16 mouse cellular contexts compared by ENCODE assay signal in the genomic region with DNA sequence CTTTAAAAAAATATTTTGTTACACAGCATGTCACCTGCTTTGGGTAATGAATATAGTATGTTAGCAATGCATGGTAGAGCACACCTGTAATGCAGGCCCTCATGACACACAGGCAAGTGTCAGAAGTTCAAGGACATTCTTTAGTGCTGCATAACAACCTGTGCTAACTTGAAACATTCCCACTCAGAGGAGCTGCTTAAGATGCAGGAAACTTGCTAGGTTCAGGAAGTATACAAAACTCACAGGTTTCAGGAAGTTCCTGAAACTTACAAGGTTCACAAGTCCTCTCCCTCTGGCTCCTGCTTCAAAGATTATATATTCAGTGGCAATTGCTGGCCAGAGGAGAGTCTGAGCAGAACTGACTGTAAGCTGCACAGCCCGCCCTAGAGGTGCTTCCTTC.
"Had no signal": no experiment of that assay in that cellular context is flagged by ENCODE, and none has a peak within 500 bp of the region (broad histone marks: within the 10 kb centered on the region; RNA-seq: fewer than 3 reads in every experiment).

No protein-coding gene starts in this region.

- H3K4me2 ChIP-seq: lung, embryonic 14.5 days; midbrain, embryonic 12.5 days; neural tube, embryonic 12.5 days; stomach, embryonic 15.5 days had no signal

- H3K4me3 ChIP-seq: megakaryocyte, embryonic 14.5 days; midbrain, embryonic 12.5 days; neural tube, embryonic 12.5 days; stomach, embryonic 15.5 days had no signal

- H3K4me1 ChIP-seq: midbrain, embryonic 12.5 days; neural tube, embryonic 12.5 days; stomach, embryonic 15.5 days had no signal

- H3K27me3 ChIP-seq: megakaryocyte, embryonic 14.5 days; midbrain, embryonic 12.5 days; neural tube, embryonic 12.5 days; stomach, embryonic 15.5 days had no signal

- H3K36me3 ChIP-seq: midbrain, embryonic 12.5 days; neural tube, embryonic 12.5 days; stomach, embryonic 15.5 days had no signal

- DNase-seq: lung, adult 18-20 months; lung, embryonic 14.5 days; lung, postnatal 14 days; lung, postnatal 36 days; midbrain, embryonic 14.5 days; right cerebral cortex, postnatal 14 days; thymus, adult 2 months; thymus, postnatal 25 days; thymus, postnatal 4 days had no signal

- H3K27ac ChIP-seq: macrophage; midbrain, embryonic 12.5 days; neural tube, embryonic 12.5 days; stomach, embryonic 15.5 days; stomach, postnatal 0 days had no signal

- H3K9ac ChIP-seq: lung, embryonic 14.5 days; midbrain, embryonic 12.5 days; neural tube, embryonic 12.5 days; stomach, embryonic 15.5 days had no signal

- H3K9me3 ChIP-seq: midbrain, embryonic 12.5 days; neural tube, embryonic 12.5 days; stomach, embryonic 15.5 days had no signal

- ATAC-seq: midbrain, embryonic 16.5 days had no signal
